Mouse (Mus musculus): ENCODE data around the gene Tmem29.

DNA sequence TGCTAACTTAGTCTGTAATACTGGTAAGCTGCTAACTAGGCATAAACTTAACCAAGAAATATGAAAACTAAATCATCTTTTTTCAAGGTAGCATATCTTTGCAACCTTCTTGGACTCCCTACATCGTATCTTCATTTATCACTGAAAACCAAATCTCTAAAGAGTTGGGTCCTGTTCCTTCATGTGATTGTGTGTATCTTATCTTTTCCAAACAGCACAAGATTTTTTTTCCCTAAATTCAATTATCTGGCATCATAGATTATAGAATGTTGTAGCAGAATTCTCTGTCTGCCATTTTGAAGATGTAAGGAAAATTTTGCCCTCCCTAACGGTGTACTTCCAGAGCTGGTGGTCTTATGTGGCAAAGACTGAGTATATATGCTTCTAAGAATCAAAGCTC is 22.6 kb downstream of the Tmem29 start:
- TF ChIP-seq CTCF (IDR thresholded peaks at IDR 0.05; ENCODE audit: extremely low read depth, insufficient read length, insufficient replicate concordance, low read depth, low read length) (no peak), POLR2A (IDR thresholded peaks at IDR 0.05; ENCODE audit: low read depth, low read length) (no peak)

Data from small intestine, adult 2 months (tissue).